Mouse (Mus musculus): Measurements from ENCODE around the gene Cfap299. TPM values are rescaled to one million over a fixed set of nuclear protein-coding genes. Genes with fewer than 3 reads are reported as not detected.

Cfap299 gene
- polyA plus RNA-seq, 1 experiment from 2014 or later, result 0.55 TPM

DNA sequence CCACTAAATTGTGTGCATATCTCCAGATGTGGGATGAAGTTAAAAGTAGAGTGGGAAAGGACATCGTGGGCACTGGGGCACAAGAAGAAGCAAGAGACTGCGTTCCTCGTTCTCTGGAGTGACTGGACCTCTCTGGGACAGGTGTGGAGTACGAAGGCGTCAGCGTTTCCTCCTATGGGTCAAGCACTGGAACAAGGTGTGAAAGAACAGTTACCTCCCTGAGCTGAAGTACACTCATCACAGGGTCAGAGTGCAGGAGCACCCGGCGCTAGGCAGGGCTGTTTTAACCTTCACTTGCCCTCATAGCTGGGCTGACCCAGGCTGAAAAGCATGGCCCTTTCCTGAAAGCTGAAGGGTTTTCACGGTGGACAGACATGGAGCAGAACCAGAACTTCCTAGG lies 504.7 kb downstream of the Cfap299 start:
- H3K36me3 ChIP-seq (ENCODE audit: control insufficient read depth, insufficient read depth), result no peaks in the 10 kb centered on the region
- no peak overlapping the region for H3K4me2 ChIP-seq (ENCODE audit: low read depth, low read length)
- no peak overlapping the region for H3K9ac ChIP-seq (ENCODE audit: low read length)
- no peak overlapping the region for H3K4me3 ChIP-seq (ENCODE audit: low read length)
- H3K4me1 ChIP-seq (ENCODE audit: control insufficient read depth, insufficient read depth, low read length), result no peaks in the 10 kb centered on the region
- WGBS, result 75% methylated on average over 9 of the region's 9 CpGs
- H3K27ac ChIP-seq (ENCODE audit: low read length), result no peak overlapping the region
- no peak for ATAC-seq (replicated peaks; ENCODE audit: extremely low read depth, insufficient read depth, low FRiP score)
- H3K9me3 ChIP-seq (replicated peaks; ENCODE audit: control insufficient read depth, low read length), result no peaks in the 10 kb centered on the region
- no peaks in the 10 kb centered on the region for H3K27me3 ChIP-seq (ENCODE audit: control insufficient read depth, insufficient read depth, low read length)

DNA sequence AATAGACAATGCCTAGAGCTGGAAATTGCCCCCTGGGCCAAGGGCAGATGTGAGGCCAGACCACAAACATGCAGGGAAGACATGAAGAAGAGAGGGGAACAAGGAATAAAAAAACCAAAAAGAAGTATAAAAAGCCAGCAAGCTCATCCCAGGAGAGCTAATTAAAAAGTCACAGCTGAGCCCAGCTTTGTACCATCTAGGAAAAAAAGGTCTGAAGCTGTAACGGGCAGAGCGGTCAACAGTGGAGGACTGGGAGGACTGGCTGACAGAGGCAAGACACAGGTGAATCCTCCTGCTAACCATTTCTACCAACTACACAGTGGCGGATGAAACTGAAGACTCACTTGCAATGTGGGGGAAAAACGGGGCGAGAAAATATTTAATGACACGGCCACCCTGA lies 505.2 kb downstream of the Cfap299 start:
- no peak for ATAC-seq (replicated peaks; ENCODE audit: extremely low read depth, insufficient read depth, low FRiP score)
- Histone ChIP-seq H3K4me1 (ENCODE audit: control insufficient read depth, insufficient read depth, low read length) (no peaks in the 10 kb centered on the region), H3K4me3 (ENCODE audit: low read length) (no peak overlapping the region), H3K27me3 (ENCODE audit: control insufficient read depth, insufficient read depth, low read length) (no peaks in the 10 kb centered on the region), H3K4me2 (ENCODE audit: low read depth, low read length) (no peak overlapping the region), H3K9me3 (replicated peaks; ENCODE audit: control insufficient read depth, low read length) (no peaks in the 10 kb centered on the region), H3K9ac (ENCODE audit: low read length) (no peak overlapping the region), H3K36me3 (ENCODE audit: control insufficient read depth, insufficient read depth) (no peaks in the 10 kb centered on the region), H3K27ac (ENCODE audit: low read length) (no peak overlapping the region)
- WGBS, result 87% methylated on average over 6 of the region's 6 CpGs

DNA sequence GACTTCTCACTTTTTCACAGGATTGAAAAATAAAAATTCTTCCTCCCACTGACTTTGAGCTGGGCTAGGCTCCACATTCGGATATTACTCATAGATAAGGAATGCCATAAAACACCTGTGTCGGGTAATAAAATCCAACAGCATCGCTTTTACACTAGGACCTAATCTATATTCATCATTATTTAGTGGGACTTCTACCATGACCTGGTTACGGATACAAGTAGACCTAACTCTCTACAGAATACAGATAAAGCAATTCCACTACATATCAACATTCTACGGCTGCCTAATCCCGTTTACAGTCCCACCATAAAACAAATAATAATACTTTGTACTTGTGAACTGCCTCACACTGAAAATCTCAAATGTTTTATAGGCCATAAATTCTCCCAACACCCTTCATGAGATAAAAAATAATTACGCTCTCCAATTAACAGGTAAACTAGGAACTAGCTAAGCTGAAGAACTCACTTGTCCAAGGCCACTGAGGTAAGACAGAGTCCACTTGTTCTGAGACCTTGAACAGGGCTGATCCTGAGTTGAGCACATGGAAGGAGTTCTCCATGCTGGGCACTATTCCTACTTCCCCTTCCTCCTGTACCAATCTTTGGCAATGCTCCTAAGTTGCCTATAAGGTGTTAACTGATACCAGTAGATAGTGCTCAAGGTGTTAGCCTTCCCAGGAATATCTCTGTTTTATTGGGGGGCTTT lies 513.7 kb downstream of the Cfap299 start:
- WGBS, result 76% methylated on average over 7 of the region's 7 CpGs
- H3K9me3 ChIP-seq (replicated peaks; ENCODE audit: control insufficient read depth, low read length), result no peaks in the 10 kb centered on the region
- no peak overlapping the region for H3K4me2 ChIP-seq (ENCODE audit: low read depth, low read length)
- no peaks in the 10 kb centered on the region for H3K36me3 ChIP-seq (ENCODE audit: control insufficient read depth, insufficient read depth)
- no peak overlapping the region for H3K27ac ChIP-seq (ENCODE audit: low read length)
- H3K4me1 ChIP-seq (ENCODE audit: control insufficient read depth, insufficient read depth, low read length), result no peaks in the 10 kb centered on the region
- no peak overlapping the region for H3K9ac ChIP-seq (ENCODE audit: low read length)
- no peak overlapping the region for H3K4me3 ChIP-seq (ENCODE audit: low read length)
- no peak for ATAC-seq (replicated peaks; ENCODE audit: extremely low read depth, insufficient read depth, low FRiP score)
- H3K27me3 ChIP-seq (ENCODE audit: control insufficient read depth, insufficient read depth, low read length), result no peaks in the 10 kb centered on the region; the same call in 1 of the 2 replicates

DNA sequence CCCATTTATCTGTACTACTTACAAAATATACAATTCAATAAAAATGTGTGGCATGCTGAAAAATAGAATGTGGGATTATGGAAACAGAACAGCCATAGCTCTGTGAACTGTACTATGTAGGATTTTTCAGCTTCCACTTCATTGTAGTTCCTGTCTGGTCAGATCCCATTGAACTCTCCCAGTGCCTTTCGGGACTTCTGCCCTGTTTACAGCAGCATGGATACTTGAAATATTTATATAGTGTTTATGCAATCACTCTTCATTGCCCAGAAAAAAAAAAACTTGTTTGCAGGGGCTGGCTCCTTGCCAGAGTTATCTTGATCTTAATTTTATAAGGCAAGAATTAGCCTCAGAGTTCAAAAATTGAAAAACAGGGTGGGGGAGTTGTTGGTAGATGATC lies 515.6 kb downstream of the Cfap299 start:
- Histone ChIP-seq H3K36me3 (ENCODE audit: control insufficient read depth, insufficient read depth) (no peaks in the 10 kb centered on the region), H3K4me1 (ENCODE audit: control insufficient read depth, insufficient read depth, low read length) (no peaks in the 10 kb centered on the region), H3K27ac (ENCODE audit: low read length) (no peak overlapping the region), H3K4me2 (ENCODE audit: low read depth, low read length) (no peak overlapping the region), H3K9me3 (replicated peaks; ENCODE audit: control insufficient read depth, low read length) (no peaks in the 10 kb centered on the region), H3K9ac (ENCODE audit: low read length) (no peak overlapping the region), H3K27me3 (ENCODE audit: control insufficient read depth, insufficient read depth, low read length) (no peaks in the 10 kb centered on the region; the same call in 1 of the 2 replicates), H3K4me3 (ENCODE audit: low read length) (no peak overlapping the region)
- WGBS, result 57% methylated on average over 1 of the region's 1 CpGs
- no peak for ATAC-seq (replicated peaks; ENCODE audit: extremely low read depth, insufficient read depth, low FRiP score)

MicroRNAs encoded within 50 kb of the gene (microRNA counts, 519-probe panel; counts per million panel counts)
- microRNA mmu-miR-703, result not detected

Small RNAs within 50 kb of the gene (microRNA-seq; reads per million reads assigned to microRNA genes)
- not detected for gene Mir703

Other genes starting within 250 kb of the Cfap299 start
- gene Prdm8, start 162.1 kb upstream of the Cfap299 start, polyA plus RNA-seq (2015; fragmentation: Nextera tagmentation; extraction: Ambion mirVana), result 0.11 TPM in 1 of 2 replicates, not detected in the other
- 0.08 and 0.35 TPM in 2 replicates for gene Fgf5, start 75.1 kb upstream of the Cfap299 start, polyA plus RNA-seq (2015; fragmentation: Nextera tagmentation; extraction: Ambion mirVana)
- not detected in 2 replicates for gene Gm11111, start 223.4 kb downstream of the Cfap299 start, polyA plus RNA-seq (2015; fragmentation: Nextera tagmentation; extraction: Ambion mirVana)

Measured in heart, embryonic 16.5 days (tissue).